Mouse (Mus musculus) layer of hippocampus, adult 2 months (tissue): ENCODE data around the gene Slc16a13. TPM values are rescaled to one million over a fixed set of nuclear protein-coding genes. Genes with fewer than 3 reads are reported as not detected.

Experiments
- DNase-seq, 2 experiments: peaks; one replicate each; pipeline ENCODE4 v3.0.0; 2022; ENCODE audit warnings: low spot score in 2 of 2
- H3K27ac ChIP-seq: fragments of 200-600 bp; 2 replicates; pipeline ENCODE4 v1.8.1; 2022
- H3K4me3 ChIP-seq: fragments of 200-600 bp; 2 replicates; pipeline ENCODE4 v1.8.1; 2022; ENCODE audit warnings: mild to moderate bottlenecking
- CTCF ChIP-seq: fragments of 200-600 bp; conservative IDR thresholded peaks from 2 replicates; pipeline ENCODE4 v1.8.1; 2022; ENCODE audit warnings: antibody characterized with exemption, mild to moderate bottlenecking, moderate library complexity
- total RNA-seq, 2 experiments: library from RNA; stranded (reverse); gene quantifications; 2 replicates each; pipeline ENCODE4 v1.2.3; 2021

The Slc16a13 gene
- total RNA-seq, 2 experiments from 2014 or later: 7.9 to 11.0 TPM

- DNase-seq: no peak
- H3K27ac ChIP-seq: peak overlapping the region; percentile 88; the same call in 1 of the 2 replicates
- H3K4me3 ChIP-seq: peak overlapping the region; percentile 64; the same call in 1 of the 2 replicates
- TF ChIP-seq CTCF: no peak
Measured at GRCm38 (mm10) chr11:70214856-70215209, 6.0 kb downstream of the Slc16a13 start.

GRCm38 (mm10) chr11:70214191-70214855, 6.5 kb downstream of the Slc16a13 start:
- DNase-seq: no peak
- Histone ChIP-seq H3K4me3 (peak overlapping the region; percentile 64), H3K27ac (peak overlapping the region; percentile 88)
- no peak for TF ChIP-seq CTCF

- Histone ChIP-seq H3K27ac (peak overlapping the region; percentile 88), H3K4me3 (peak overlapping the region; percentile 64)
- no peak for TF ChIP-seq CTCF
- no peak for DNase-seq
Measured at GRCm38 (mm10) chr11:70213736-70214135, 7.1 kb downstream of the Slc16a13 start.

- peak; percentile 86 for TF ChIP-seq CTCF
- no peak overlapping the region for H3K4me3 ChIP-seq
- peak; percentile 78 to 80 for DNase-seq
- peak overlapping the region; percentile 88; the same call in 1 of the 2 replicates for H3K27ac ChIP-seq
Measured at GRCm38 (mm10) chr11:70212896-70213295, 8.0 kb downstream of the Slc16a13 start.

- Histone ChIP-seq H3K4me3 (peak within 1 kb of the TSS; percentile 64), H3K27ac (peak within 1 kb of the TSS; percentile 88)
- TF ChIP-seq CTCF: no peak
- DNase-seq: no peak
Measured at GRCm38 (mm10) chr11:70212423-70212822, 8.4 kb downstream of the Slc16a13 start, which contains the start of gene Slc16a11. Gene Slc16a11 (plus strand): TSS chr11:70212752.

GRCm38 (mm10) chr11:70211972-70212371, 8.9 kb downstream of the Slc16a13 start:
- TF ChIP-seq CTCF: no peak
- no peak overlapping the region for H3K4me3 ChIP-seq
- DNase-seq: no peak
- no peak overlapping the region for H3K27ac ChIP-seq

- DNase-seq: no peak
- Histone ChIP-seq H3K27ac (no peak overlapping the region), H3K4me3 (no peak overlapping the region)
- TF ChIP-seq CTCF: no peak
Measured at GRCm38 (mm10) chr11:70210681-70211080, 10.2 kb downstream of the Slc16a13 start.

- no peak for TF ChIP-seq CTCF
- no peak overlapping the region for H3K4me3 ChIP-seq
- H3K27ac ChIP-seq: no peak overlapping the region
- no peak for DNase-seq
Measured at GRCm38 (mm10) chr11:70208778-70209388, 12.0 kb downstream of the Slc16a13 start.

GRCm38 (mm10) chr11:70207283-70207682, 13.6 kb downstream of the Slc16a13 start:
- H3K4me3 ChIP-seq: no peak overlapping the region
- TF ChIP-seq CTCF: no peak
- H3K27ac ChIP-seq: no peak overlapping the region
- no peak for DNase-seq

- no peak overlapping the region for H3K27ac ChIP-seq
- no peak for TF ChIP-seq CTCF
- no peak for DNase-seq
- H3K4me3 ChIP-seq: no peak overlapping the region
Measured at GRCm38 (mm10) chr11:70206801-70207200, 14.1 kb downstream of the Slc16a13 start.

GRCm38 (mm10) chr11:70201691-70202090, 19.2 kb downstream of the Slc16a13 start:
- Histone ChIP-seq H3K27ac (no peak overlapping the region), H3K4me3 (no peak overlapping the region)
- DNase-seq: peak in 1 of 2 experiments; percentile 79
- peak; percentile 96 for TF ChIP-seq CTCF

GRCm38 (mm10) chr11:70200036-70200608, 20.7 kb downstream of the Slc16a13 start:
- no peak for TF ChIP-seq CTCF
- no peak for DNase-seq
- no peak overlapping the region for H3K27ac ChIP-seq

GRCm38 (mm10) chr11:70199107-70199506, 21.8 kb downstream of the Slc16a13 start:
- TF ChIP-seq CTCF: no peak
- Histone ChIP-seq H3K27ac (no peak overlapping the region), H3K4me3 (no peak overlapping the region)
- no peak for DNase-seq

More at GRCm38 (mm10) chr11:70200036-70200608, 20.7 kb downstream of the Slc16a13 start:
- no peak overlapping the region for H3K4me3 ChIP-seq
